Mouse (Mus musculus) layer of hippocampus, postnatal 36 days (tissue): Measurements from ENCODE around the gene Crip1. TPM values are rescaled to one million over a fixed set of nuclear protein-coding genes. Genes with fewer than 3 reads are reported as not detected.

Experiments used
- DNase-seq, 2 experiments: peaks; one replicate each; pipeline ENCODE4 v3.0.0; 2022
- total RNA-seq, 2 experiments: library from RNA; stranded (reverse); gene quantifications; 2 replicates each; pipeline ENCODE4 v1.2.3; 2021

Crip1 gene
- total RNA-seq, 2 experiments from 2014 or later: 8.9 to 12.6 TPM

GRCm38 (mm10) chr12:113131601-113132000, 14.5 kb upstream of the Crip1 start:
- DNase-seq: no peak

GRCm38 (mm10) chr12:113132567-113132966, 13.5 kb upstream of the Crip1 start:
- DNase-seq: peak in 1 of 2 experiments; percentile 52

GRCm38 (mm10) chr12:113133260-113133659, 12.9 kb upstream of the Crip1 start:
- no peak for DNase-seq

- DNase-seq: no peak
These were observed 12.2 kb upstream of the Crip1 start for GRCm38 (mm10) chr12:113133861-113134403.

- DNase-seq: no peak
These were observed 11.6 kb upstream of the Crip1 start for GRCm38 (mm10) chr12:113134502-113134901.

GRCm38 (mm10) chr12:113135401-113135800, 10.7 kb upstream of the Crip1 start:
- no peak for DNase-seq

GRCm38 (mm10) chr12:113136492-113137020, 9.6 kb upstream of the Crip1 start:
- no peak for DNase-seq

- no peak for DNase-seq
These were observed 8.6 kb upstream of the Crip1 start for GRCm38 (mm10) chr12:113137260-113138213.

GRCm38 (mm10) chr12:113138291-113138690, 7.8 kb upstream of the Crip1 start:
- DNase-seq: no peak

- DNase-seq: no peak
These were observed 6.9 kb upstream of the Crip1 start for GRCm38 (mm10) chr12:113138901-113139864.

GRCm38 (mm10) chr12:113139908-113140615, 6.1 kb upstream of the Crip1 start, which contains the start of gene Crip2:
Crip2 (plus strand) TSS chr12:113140236.
- peak; percentile 89 to 91 for DNase-seq

GRCm38 (mm10) chr12:113140616-113141411, 5.3 kb upstream of the Crip1 start:
- peak in 1 of 2 experiments; percentile 40 for DNase-seq

- peak; percentile 58 to 64 for DNase-seq
These were observed 4.6 kb upstream of the Crip1 start for GRCm38 (mm10) chr12:113141531-113141973.

GRCm38 (mm10) chr12:113142021-113142975, 3.8 kb upstream of the Crip1 start:
- peak in 1 of 2 experiments; percentile 72 for DNase-seq

GRCm38 (mm10) chr12:113143164-113143563, 3.0 kb upstream of the Crip1 start:
- DNase-seq: no peak

GRCm38 (mm10) chr12:113144001-113144756, 1.9 kb upstream of the Crip1 start:
- DNase-seq: no peak

GRCm38 (mm10) chr12:113144886-113145285, 1.2 kb upstream of the Crip1 start:
- no peak for DNase-seq

GRCm38 (mm10) chr12:113145591-113145990, 525 bp upstream of the Crip1 start:
- DNase-seq: no peak
